Mouse (Mus musculus): ENCODE measurements around the gene Ggta1.

GRCm38 (mm10) chr2:35453736-35454135 is 9.3 kb downstream of the Ggta1 start:
- TF ChIP-seq POLR2A (IDR thresholded peaks at IDR 0.05; ENCODE audit: low read depth, low read length) (no peak), CTCF (IDR thresholded peaks at IDR 0.05; ENCODE audit: extremely low read depth, insufficient read depth, insufficient read length, insufficient replicate concordance) (no peak)
